Mouse (Mus musculus) Patski (cell line): ENCODE results near the gene Clcf1. TPM values are rescaled to one million over a fixed set of nuclear protein-coding genes. Genes with fewer than 3 reads are reported as not detected.

Experiments
- ATAC-seq: fragments of 100-300 bp; one replicate; pipeline ENCODE4 v1.8.0; 2021
- CTCF ChIA-PET: fragments of 350-600 bp; sonication (Branson Sonifier 250); formaldehyde crosslinking; loops from one replicate; lab custom pipeline; 2022; ENCODE audit warnings: inconsistent platforms; lab: Charles Lee
- POLR2A ChIA-PET: fragments of 350-600 bp; sonication (Branson Sonifier 250); formaldehyde crosslinking; loops from one replicate; lab custom pipeline; 2022; ENCODE audit warnings: antibody characterized with exemption, inconsistent platforms; lab: Charles Lee
- DNase-seq: peaks from one replicate; pipeline ENCODE4 v3.0.0-alpha.2; 2011; ENCODE audit warnings: low read depth, low spot score
- H3K27me3 ChIP-seq: fragments of 371-371 bp; one replicate; pipeline ENCODE4 v1.5.1; 2021
- CTCF ChIP-seq: fragments of 100-300 bp; IDR thresholded peaks from one replicate; pipeline ENCODE4 v1.5.1; 2021
- in situ Hi-C: fragments of 300-500 bp; cut with MboI; formaldehyde crosslinking; loops from 3 replicates; pipeline ENCODE4 v1.11.1; 2018; ENCODE audit warnings: low pct_unique_long_range_greater_than_20kb, mixed read lengths
- polyA plus RNA-seq: library from polyadenylated mRNA; unstranded; gene quantifications from one replicate; pipeline ENCODE4 v1.2.3, GENCODE M21; 2021

Clcf1 gene
- polyA plus RNA-seq, 1 experiment from 2014 or later: 122 TPM

GRCm38 (mm10) chr19:4222165-4222564, 8.1 kb downstream of the Clcf1 start:
- no peak for TF ChIP-seq CTCF
- CTCF ChIA-PET: interaction anchor here (1.4 to 20.5 kb wide), 2 partner anchors 10 to 16 kb away, joined by 3 to 396 read pairs; partner anchors contain the start of genes AC109138.7 and Clcf1
- no peaks in the 10 kb centered on the region for H3K27me3 ChIP-seq
- POLR2A ChIA-PET: interaction anchor here (1.5 to 4.1 kb wide), 3 partner anchors 10 to 14 kb away, joined by 9 to 23 read pairs (median 9); partner anchors contain the start of gene Pold4
- in situ Hi-C loops: no loop called here
- ATAC-seq: peak; percentile 22
- DNase-seq: no peak

- TF ChIP-seq CTCF: no peak
- ATAC-seq: no peak
- no peak for DNase-seq
- CTCF ChIA-PET: interaction anchor here (20.5 kb wide), 1 partner anchor 15 kb away, joined by 396 read pairs; the partner anchor contains the start of genes AC109138.7 and Clcf1
- no peaks in the 10 kb centered on the region for H3K27me3 ChIP-seq
- POLR2A ChIA-PET: interaction anchor here (2.3 to 8.3 kb wide), 2 partner anchors 14 to 57 kb away, joined by 9 to 199 read pairs; partner anchors contain the start of genes AC109138.7 and Clcf1
- in situ Hi-C loops: no loop called here
Observed at GRCm38 (mm10) chr19:4226779-4227178, 12.7 kb downstream of the Clcf1 start.

GRCm38 (mm10) chr19:4227446-4227845, 13.4 kb downstream of the Clcf1 start:
- POLR2A ChIA-PET: interaction anchor here (0.7 to 8.3 kb wide), 3 partner anchors 14 to 58 kb away, joined by 3 to 199 read pairs (median 9); partner anchors contain the start of genes AC109138.7 and Clcf1
- in situ Hi-C loops: no loop called here
- CTCF ChIA-PET: interaction anchor here (0.9 to 20.5 kb wide), 12 partner anchors 11 to 107 kb away, joined by 3 to 396 read pairs (median 6); partner anchors contain the start of genes AC109138.7, Aip, Ankrd13d and Clcf1
- no peaks in the 10 kb centered on the region for H3K27me3 ChIP-seq
- no peak for ATAC-seq
- DNase-seq: no peak
- no peak for TF ChIP-seq CTCF

- peak; percentile 98 for TF ChIP-seq CTCF
- in situ Hi-C loops: no loop called here
- no peaks in the 10 kb centered on the region for H3K27me3 ChIP-seq
- CTCF ChIA-PET: interaction anchor here (0.7 to 20.5 kb wide), 22 partner anchors 11 to 176 kb away, joined by 3 to 396 read pairs (median 4); partner anchors contain the start of genes AC109138.7, Aip, Ankrd13d and Cdk2ap2
- POLR2A ChIA-PET: interaction anchor here (0.7 to 8.3 kb wide), 7 partner anchors 14 to 130 kb away, joined by 3 to 199 read pairs (median 4); partner anchors contain the start of genes AC109138.7, Aip, Clcf1 and Rad9a
- DNase-seq: no peak
- ATAC-seq: peak; percentile 13
Observed at GRCm38 (mm10) chr19:4227894-4228678, 14.0 kb downstream of the Clcf1 start.

- ChIA-PET CTCF (interaction anchor here (0.7 to 20.5 kb wide), 20 partner anchors 10 to 177 kb away, joined by 3 to 396 read pairs (median 5); partner anchors contain the start of genes AC109138.7, Aip, Cdk2ap2 and Clcf1), POLR2A (interaction anchor here (0.8 to 8.3 kb wide), 8 partner anchors 13 to 131 kb away, joined by 3 to 199 read pairs (median 4); partner anchors contain the start of genes AC109138.7, Aip, Clcf1 and Rad9a)
- no peak for ATAC-seq
- in situ Hi-C loops: no loop called here
- TF ChIP-seq CTCF: no peak
- no peaks in the 10 kb centered on the region for H3K27me3 ChIP-seq
- no peak for DNase-seq
Observed at GRCm38 (mm10) chr19:4228891-4229290, 14.9 kb downstream of the Clcf1 start.

- DNase-seq (no peak), ATAC-seq (no peak)
- TF ChIP-seq CTCF: no peak
- POLR2A ChIA-PET: interaction anchor here (0.8 to 8.3 kb wide), 9 partner anchors 12 to 104 kb away, joined by 3 to 199 read pairs (median 3); partner anchors contain the start of genes AC109138.7, Aip, Clcf1 and Rad9a
- no peaks in the 10 kb centered on the region for H3K27me3 ChIP-seq
- in situ Hi-C loops: no loop called here
- CTCF ChIA-PET: interaction anchor here (0.8 to 20.5 kb wide), 9 partner anchors 13 to 132 kb away, joined by 3 to 396 read pairs (median 6); partner anchors contain the start of genes AC109138.7, Aip, Cdk2ap2 and Clcf1
Observed at GRCm38 (mm10) chr19:4229451-4230076, 15.5 kb downstream of the Clcf1 start.

- ATAC-seq: no peak
- in situ Hi-C loops: no loop called here
Observed at GRCm38 (mm10) chr19:4230415-4230814, 16.4 kb downstream of the Clcf1 start.

GRCm38 (mm10) chr19:4231253-4232185, 17.5 kb downstream of the Clcf1 start, which contains the start of gene Pold4:
Gene Pold4, plus strand, starts transcription at chr19:4231899.
- in situ Hi-C loops: no loop called here
- no peak for TF ChIP-seq CTCF
- ChIA-PET CTCF (interaction anchor here (0.8 to 20.5 kb wide), 4 partner anchors 11 to 61 kb away, joined by 3 to 396 read pairs (median 10); partner anchors contain the start of genes AC109138.7 and Clcf1), POLR2A (interaction anchor here (0.9 to 8.3 kb wide), 5 partner anchors 8 to 158 kb away, joined by 3 to 199 read pairs (median 4); partner anchors contain the start of genes AC109138.7 and Clcf1)
- DNase-seq (peak; percentile 84), ATAC-seq (peak; percentile 66)
- H3K27me3 ChIP-seq: no peaks in the 10 kb centered on the region

More at GRCm38 (mm10) chr19:4230415-4230814, 16.4 kb downstream of the Clcf1 start:
- H3K27me3 ChIP-seq: no peaks in the 10 kb centered on the region
- ChIA-PET POLR2A (interaction anchor here (1.3 to 8.3 kb wide), 2 partner anchors 17 to 60 kb away, joined by 3 to 199 read pairs; partner anchors contain the start of genes AC109138.7 and Clcf1), CTCF (interaction anchor here (0.8 to 20.5 kb wide), 4 partner anchors 12 to 60 kb away, joined by 3 to 396 read pairs (median 10); partner anchors contain the start of genes AC109138.7 and Clcf1)
- no peak for DNase-seq
- no peak for TF ChIP-seq CTCF
